Mouse (Mus musculus) embryonic fibroblast, embryonic 13.5 days (primary cell): ENCODE data around the gene Gm20388.

ENCODE experiments used
- CTCF ChIP-seq: IDR thresholded peaks from 2 replicates; pipeline ENCODE4 v1.5.1; 2011; ENCODE audit warnings: mild to moderate bottlenecking, control low read depth, low read length, moderate library complexity, borderline replicate concordance; ENCODE audit not compliant: insufficient read depth
- POLR2A ChIP-seq: IDR thresholded peaks from 2 replicates; pipeline ENCODE4 v1.6.1; 2011; ENCODE audit warnings: low read depth, mild to moderate bottlenecking, control low read depth, low read length, moderate library complexity

DNA sequence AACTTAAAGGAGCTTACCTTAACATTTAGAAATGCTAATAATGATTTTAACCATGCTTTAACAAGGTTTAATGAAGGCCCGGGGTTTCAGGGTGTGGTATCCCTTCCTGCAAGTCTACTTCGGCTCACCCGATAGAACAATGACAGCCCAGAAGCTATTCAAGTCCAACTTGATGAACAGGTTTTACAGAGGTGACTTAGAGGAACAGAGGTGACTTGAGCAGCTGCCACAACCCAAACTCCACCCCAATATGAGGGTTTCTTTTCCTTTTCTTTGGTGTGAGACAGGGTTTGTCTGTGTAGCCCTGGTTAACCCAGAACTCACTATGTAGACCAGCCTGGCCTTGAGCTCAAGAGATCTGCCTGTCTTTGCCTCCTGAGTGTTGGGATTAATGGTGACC lies 4083.4 kb downstream of the Gm20388 start:
- no peak for TF ChIP-seq CTCF
- no peak for TF ChIP-seq POLR2A
